Mouse (Mus musculus) testis, postnatal 14 days (tissue): ENCODE measurements around the gene Sgcd.
A peak's percentile ranks its signal among the peaks of the same experiment; 100 is the strongest.
"Not testable (repeated sequence)": the region's sequence is repeated elsewhere in the genome, so short reads cannot be mapped to it uniquely, and the experiment has no call there.

Experiments
- DNase-seq: peaks from one replicate; pipeline ENCODE4 v3.0.0; 2021; ENCODE audit warnings: low spot score

The Sgcd gene

DNA sequence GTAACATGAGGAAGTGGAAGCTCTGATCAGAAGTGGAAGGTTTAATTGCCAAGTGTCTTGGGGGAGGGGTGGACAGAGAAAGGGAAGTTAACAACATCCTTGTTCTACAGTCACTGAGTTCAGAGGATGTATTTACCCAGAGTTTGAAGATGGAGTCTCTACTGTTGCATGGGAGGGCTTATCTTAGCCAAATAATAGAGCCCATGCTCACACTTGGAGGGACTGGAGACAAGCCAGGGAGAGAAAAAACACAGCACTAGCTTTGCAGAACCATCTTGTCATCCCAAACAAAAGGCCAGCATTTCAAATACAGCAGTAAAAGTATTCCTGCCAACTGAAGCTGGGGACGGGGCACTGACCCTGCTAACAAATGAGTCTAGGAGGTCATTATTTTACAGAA, 212.8 kb downstream of the Sgcd start:
- DNase-seq: no peak

DNA sequence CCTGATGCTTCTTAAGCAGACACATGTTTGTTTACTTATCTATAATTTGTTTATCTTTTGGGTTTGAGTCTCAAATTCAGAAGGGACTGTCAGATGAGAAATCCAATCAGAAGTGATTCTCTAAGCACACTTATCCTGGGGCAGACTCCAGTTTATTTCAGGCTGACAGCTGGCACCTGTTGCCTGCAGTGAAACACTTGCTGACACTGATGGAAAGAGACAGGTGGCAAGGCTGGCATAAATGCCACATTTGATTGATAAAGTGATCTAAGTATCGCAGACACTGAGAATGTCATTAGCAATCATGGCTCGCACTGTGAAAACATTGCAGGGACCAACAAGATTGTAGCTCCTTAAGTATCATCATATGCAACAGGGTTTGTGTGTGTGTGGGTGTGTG, 222.9 kb downstream of the Sgcd start:
- DNase-seq: no peak

DNA sequence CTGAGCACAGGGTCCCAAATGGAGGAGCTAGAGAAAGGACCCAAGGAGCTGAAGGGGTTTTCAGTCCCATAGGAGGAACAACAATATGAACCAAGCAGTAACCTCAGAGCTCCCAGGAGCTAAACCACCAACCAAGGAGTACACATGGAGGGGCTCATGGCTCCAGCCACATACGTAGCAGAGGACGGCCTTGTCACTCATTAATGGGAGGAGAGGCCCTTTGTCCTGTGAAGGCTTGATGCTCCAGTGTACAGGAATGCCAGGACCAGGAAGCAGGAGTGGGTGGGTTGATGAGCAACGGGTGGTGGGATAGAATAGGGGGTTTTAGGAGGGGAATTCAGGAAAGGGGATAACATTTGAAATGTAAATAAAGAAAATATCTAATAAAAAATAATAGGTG, 225.2 kb downstream of the Sgcd start:
- not testable (repeated sequence) for DNase-seq

DNA sequence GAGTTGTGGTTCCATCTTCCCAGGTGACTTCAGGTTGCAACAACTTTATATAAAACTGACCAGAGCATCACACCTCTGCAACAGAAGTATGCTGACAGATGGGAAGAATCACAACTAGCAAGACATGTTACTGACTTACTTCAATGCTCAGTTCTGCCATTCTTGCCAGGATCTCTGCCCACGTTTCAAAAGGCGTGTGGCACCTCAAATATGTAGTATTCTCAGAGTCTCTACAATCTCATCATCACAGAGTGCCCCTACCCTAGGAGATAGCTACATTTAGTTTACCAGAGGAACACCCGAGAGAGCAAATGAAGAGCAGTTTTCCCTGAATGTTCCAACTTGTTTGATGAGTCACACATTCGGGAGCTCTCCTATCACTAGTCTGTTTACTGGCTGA, 229.8 kb downstream of the Sgcd start:
- no peak for DNase-seq

DNA sequence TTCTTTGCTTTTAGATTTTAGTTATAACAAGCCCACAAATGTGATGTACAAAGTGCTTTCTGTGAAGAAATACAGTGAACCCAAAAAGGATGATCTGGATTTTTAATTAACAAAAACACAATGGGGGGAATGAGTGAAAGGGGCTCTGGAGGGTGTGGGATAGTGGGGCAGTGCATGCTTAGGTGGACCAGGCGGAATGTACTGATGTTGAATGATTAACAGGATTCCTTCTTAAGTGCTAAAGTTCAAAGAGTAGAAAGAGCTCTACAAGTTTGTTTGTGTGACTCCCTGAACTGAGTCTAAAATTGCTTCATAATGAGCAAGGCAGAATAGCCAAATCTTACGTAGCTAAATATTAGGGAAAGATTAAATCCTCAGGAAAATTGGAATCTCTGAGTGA, 246.0 kb downstream of the Sgcd start:
- DNase-seq: no peak

DNA sequence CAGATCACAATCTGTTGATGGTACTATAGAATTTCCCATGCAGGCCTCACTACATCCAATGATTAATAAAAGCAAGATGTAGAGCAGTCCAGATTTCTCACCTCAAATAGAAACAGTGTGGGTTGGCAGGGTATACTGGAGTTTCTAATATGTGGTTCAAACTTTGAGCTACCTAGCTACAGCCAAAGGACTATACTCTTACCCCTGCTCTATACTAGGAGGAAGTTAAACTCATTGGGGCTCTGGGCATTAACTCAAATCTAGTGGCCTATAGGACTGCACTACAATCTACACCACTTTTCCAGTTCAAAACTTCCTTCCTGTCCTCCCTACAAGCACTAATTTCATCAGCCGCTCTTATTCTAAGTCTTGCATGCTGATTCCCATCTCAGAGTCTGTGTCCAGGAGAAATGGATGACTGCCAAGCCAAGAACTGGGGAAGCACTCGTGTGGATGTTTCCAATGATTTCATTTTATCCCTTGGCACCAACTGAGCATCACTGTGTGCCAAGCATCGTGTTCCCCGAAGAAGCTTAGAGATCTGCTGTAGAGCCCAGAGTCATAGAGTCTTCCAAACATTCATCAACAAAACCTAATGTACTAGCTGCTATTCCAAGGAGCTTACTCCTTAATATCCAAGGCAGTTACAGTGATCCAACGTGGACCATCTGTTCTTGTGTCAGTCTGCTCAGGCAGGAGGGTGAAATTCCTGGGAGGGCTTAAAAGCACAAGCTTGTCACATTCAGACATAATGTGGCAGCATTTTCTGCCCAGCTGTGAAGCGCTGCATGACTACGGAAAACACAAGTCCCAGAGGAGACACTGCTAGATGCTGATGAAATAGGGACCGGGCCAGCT, 283.6 kb downstream of the Sgcd start:
- peak; percentile 4 for DNase-seq

DNA sequence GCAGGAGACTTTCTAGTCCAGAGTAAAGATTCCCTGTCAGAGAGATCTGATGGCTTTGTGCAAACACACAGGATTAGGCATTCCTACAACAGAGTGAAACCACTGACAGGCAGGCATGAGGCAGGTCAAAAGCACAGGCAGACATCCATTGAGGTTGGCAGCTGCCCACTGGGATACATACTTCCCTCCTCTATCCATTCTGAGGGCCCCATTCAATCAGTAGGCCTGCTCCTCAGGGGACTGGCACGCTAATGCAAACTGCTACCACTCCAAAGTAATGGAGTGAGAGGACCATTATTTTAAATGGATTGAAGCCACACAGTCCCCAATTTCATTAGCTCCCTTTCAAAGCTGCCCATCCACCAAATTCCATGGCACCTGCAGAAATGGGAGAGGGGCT, 293.2 kb downstream of the Sgcd start:
- no peak for DNase-seq

DNA sequence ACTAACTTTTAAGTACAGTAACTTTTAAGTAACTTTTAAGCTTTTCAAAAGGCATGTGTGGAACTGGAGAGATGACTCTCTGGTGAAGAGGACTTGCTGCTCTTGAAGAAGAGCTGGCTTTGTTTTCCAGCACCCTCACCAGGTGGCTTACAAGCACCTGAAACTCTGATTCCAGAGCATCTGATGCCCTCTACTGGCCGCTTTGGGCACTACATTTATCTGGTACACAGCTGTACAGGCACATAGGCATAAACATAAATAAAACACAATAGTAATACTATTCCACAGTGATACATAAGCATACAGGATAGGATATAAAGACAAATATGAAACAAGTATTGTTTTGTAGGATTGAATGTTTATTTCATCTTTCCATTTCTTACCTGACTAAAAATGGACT, 330.6 kb downstream of the Sgcd start:
- no peak for DNase-seq

DNA sequence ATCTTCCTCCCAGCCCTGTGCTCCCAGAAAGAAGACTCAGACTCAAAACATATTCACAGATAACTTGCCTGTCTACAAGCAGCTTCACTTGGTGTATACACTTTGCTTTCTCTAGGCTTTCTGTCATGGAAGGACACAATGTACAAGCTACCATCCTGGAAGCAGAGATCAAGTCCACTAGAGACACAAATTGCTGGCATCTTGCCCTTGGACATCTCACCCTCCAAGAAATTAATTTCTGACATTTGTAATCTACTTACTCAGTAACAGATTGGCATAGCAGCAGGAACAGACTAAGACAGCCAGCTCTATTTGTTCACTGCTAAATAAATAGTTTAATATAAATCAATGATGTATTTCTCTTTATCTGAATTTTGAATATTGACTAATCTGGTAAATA, 342.9 kb downstream of the Sgcd start:
- no peak for DNase-seq

DNA sequence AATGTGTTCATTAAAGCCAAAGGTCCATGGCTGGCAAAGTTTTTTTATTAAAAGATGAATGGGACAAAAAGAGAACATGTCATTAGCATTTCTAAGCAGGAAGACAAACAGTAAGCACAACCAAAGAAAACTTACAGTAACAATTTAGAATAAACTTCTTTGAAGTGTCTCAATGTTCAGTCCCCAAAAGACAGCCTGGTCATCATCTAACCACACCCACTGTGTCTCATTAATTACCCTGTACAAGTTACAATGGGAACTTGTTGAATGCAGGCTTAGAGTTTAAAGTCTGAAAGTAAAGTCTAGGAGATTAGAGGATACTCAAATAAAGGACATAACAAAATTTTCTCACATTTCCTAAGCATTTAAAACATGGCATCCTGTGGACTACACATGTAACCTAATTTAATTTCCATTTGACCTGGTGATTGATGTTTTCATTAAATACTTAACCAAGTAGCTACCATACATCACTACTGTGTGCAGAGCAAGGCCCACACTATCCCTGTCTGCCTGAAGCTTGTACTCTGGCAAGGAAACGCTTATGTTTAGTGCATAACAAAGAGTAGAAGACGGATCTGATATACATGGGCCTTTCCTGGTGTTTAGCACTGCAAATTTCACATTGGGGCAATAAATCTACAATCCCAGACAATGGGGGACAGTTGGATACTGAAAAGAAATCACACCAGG, 347.1 kb downstream of the Sgcd start:
- DNase-seq: no peak

DNA sequence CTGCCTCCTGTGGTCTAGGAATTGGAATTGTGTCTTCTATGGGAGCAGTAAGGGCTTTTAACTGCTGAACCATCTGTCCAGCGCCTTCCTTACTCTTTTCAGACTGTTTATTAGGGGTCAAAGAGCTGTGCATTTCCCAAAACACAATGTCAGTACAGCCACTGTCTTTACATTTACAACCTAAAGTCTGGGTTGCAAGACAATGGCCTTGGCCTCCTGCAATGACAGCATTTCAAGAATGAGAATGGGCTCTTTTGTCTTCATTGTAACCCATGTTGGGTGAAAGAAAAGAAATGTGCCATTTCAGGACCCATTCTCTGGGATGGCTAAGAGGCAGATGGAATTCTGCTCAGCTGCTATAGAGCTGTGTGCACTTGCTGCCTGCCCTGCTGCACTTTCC, 348.2 kb downstream of the Sgcd start:
- DNase-seq: no peak

DNA sequence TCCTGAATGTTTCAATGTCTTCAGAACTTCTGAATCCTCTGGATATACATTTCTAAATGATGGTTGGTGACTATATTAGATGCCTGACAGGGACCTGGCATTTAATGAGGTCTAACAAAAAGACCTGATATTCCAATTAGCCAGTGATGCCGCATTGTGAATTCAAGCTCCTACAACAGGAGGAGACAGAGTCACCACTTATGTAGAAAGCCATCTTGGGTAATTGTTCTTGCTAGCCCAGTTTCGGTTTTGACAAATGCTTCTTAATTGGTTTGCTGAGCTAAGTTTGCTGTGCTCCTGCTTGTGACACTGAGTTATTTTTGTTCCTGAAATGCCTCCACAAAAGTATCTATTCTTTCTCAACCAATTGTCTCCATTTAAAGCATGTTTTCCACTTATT, 358.6 kb downstream of the Sgcd start:
- no peak for DNase-seq

DNA sequence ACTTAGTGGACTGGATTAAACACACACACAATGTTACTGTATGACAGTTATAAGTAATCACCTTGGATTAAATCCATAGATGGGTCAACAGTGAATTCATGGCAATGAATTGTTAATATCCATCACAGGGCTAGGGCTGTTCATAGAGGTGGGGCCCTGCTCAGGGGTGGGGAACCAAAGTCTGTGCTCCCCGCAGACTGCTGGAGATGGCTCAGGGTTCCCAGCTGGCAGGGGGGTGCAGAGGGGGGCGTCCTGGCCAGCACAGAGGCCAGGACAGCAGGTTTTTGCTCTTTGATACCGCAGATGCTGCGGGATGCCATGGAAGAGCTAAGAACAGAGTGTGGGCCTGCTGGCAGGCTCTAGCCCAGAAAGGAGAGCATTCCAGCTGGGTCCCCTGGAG, 378.9 kb downstream of the Sgcd start:
- no peak for DNase-seq

DNA sequence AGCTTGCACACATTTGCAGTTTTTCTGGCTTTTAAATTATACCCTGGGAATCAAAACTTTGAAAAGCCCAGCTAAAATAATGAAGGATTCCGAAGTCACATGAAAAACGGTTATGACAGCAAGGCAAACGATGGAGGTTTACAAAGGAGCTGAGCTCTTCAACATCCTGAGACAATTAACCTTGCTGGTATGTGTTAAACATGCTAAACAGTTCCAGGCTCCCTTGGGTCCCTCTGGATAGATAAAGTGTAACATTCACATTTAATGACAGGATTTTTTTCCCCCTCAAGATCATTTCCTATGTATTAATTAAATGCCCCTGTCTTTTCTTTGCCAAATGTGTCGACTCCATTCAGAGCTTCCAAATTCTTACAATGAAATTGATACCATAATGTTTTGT, 414.1 kb downstream of the Sgcd start:
- no peak for DNase-seq

DNA sequence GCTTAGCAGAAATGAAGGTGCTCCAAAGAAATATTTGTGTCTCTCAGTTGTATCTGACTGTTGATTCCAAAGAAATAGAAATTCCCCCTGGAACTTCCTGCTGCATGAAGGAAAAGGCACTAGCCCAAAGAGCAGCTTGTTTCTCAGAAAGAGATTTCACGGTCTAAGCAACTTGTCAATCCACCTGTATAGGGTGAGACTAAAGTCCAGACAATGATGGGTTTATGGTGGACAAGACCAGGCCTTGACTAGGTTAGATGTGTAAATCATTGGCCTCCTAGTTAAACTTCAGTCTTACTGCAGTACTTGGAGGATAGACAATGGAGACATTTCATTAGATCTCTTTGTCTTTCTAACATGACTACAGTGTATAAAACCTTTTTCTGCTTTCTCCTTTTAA, 420.3 kb downstream of the Sgcd start:
- DNase-seq: no peak

DNA sequence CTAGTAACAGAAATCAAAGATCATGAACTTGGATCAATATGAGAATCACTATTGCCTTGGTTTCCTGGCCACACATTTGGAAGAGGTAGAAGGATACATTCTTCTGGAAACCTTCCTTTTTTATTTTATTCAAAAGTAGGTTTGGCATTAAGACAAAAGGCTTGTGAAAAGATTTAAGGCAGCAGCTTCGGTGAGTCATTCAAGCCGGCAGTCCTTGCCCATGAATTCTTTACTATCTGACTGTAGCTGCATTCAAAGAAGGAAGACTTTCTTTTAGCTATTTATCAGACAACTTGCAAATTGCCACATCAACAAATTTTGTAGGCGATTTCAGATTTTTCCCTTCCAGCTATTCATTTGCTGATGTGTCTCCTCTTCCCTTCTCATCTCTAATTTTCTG, 422.6 kb downstream of the Sgcd start:
- no peak for DNase-seq

DNA sequence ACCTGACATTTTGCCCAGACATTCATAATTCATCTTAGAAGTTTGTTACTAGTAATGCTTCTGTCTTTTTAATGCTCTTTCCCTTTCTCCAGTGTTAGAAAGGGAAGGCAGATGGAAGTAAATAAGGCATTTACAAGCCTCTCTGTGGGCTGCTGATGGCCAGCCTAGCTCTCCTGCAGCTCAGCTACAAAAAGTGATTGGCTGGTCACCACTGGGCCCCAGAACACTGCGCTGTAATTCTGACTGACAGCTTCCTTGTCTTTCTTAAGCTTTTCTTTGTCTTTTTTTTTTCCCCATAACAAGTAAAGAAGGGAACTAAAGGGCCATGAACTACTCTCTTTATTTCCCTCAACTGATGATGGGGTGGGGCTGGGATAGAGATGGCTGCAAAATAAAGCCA, 463.9 kb downstream of the Sgcd start:
- no peak for DNase-seq

DNA sequence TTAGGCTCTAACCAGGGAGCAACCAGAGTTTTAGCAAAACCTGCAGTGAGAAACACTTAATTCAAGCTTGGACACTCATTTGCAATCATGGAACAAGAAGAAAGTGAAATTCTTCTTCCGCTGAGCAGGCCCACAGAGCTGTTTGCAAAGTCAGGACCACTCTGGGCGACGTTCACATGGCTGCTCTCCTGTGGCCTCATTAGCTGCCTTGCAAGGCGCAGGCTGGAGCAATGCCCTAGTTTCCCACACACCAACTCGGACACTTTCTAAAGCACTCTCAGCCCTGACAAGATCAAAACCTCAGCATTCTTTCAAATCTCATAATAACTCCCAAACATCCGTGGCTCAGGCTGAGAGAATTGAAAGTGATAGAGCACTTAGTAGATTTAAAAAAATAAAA, 480.7 kb downstream of the Sgcd start:
- DNase-seq: no peak

DNA sequence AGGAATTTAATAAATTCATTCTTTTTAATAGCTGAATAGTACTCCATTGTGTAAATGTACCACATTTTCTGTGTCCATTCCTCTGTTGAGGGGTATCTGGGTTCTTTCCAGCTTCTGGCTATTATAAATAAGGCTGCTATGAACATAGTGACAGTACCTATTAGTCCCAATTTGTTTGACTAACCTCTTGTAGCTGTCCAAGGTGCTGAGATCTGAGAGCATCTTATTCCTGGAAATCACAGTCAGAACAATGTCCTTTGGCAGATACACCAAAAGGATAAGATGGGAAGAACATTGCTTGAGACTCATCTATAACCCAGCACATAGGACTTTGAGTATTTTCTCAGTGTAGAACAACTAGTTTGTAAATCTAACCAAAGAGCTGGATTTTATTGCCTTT, 485.5 kb downstream of the Sgcd start:
- DNase-seq: not testable (repeated sequence)

DNA sequence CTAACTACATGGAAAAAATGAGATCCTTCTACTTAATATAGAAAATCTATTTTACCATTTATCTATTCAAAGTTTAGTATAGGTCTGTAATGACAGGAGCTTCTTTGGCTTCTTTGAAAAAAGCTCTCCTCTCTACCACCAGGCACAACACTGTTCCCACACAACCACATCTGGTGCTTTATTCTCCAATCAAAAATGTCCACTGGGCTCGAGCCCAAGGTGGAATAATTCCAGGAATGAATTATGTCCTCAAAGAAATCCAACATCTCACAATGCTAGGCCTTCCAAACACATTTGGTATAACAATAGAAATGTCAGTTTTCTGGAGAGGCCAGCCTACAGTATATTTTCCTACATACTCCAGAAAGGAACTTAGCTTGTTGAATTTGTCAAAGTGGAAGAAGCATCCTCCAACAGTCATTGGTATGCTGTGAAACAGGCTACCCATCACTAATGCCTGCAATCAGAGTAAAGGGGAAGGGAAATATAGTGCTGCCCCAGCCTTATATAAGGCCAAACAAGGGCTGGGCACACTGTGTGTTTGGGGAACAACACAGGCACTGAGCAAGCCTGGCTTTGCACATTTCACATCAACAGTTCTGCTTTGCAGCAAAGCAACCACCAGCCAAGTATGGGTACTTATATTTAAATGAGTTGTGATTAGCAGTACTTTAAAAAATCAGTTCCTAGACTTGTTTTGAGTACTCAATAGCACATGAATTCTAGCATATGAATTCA, 515.1 kb downstream of the Sgcd start:
- DNase-seq: no peak

DNA sequence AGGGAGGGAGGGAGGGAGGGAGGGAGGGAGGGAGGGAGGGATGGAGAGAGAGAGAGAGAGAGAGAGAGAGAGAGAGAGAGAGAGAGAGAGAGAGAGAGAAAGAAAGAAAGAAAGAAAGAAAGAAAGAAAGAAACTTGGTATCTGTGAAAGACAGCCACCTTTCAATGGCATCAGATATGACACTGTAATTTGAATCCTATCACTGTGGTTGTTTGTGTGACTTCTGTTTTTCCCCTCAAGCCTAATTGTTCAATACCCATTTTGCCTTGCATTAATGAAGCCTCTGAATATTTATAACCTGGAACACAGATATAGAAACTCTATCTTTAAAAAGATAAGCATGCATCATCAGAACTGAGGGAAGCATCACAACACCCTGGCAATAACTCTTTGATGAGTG, 528.1 kb downstream of the Sgcd start:
- not testable (repeated sequence) for DNase-seq

DNA sequence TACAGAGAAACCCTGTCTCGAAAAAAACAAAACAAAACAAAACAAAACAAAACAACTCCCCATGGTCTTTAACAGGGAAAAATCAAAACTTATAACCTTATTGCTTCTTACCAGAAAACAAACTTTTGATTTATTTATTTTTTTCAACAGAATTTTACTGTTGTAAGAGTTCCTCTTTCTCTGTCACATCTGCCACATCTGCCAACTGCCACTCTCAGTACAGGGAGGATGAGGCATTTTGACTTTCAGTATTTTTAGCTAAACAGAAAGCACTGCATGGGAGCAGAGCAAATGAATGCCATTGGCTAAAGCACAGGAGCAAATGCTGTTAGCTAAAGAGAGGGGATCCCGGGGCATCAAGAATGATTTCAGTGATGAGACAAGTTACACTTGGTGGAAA, 528.6 kb downstream of the Sgcd start:
- no peak for DNase-seq

DNA sequence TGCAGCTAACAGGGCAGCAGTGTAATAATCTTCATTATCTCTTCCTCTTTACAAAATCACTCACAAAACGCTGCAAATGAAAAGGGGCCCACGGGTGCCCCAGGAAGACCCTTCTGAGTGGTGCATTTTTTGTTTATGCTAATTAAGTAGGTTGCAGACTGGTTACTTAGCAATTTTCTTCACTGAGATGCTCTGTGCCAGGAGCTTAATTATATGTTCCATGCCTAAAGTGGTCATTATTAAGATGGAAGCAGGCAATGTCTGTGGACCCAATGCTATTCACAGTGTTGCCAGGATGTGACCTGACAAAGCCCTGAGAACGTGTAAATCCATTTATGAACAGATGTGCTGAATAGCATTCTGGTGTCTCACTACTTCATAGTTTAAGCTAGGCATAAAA, 529.6 kb downstream of the Sgcd start:
- no peak for DNase-seq
